Mouse (Mus musculus) heart, adult 2 months (tissue): Measurements from ENCODE around the gene Ccnf. TPM values are rescaled to one million over a fixed set of nuclear protein-coding genes. Genes with fewer than 3 reads are reported as not detected.

ENCODE experiments used
- DNase-seq, 2 experiments: peaks; one replicate each; pipeline ENCODE4 v3.0.0; 2021
- H3K27ac ChIP-seq: fragments of 200-600 bp; 2 replicates; pipeline ENCODE4 v1.8.1; 2022
- H3K27me3 ChIP-seq: fragments of 200-500 bp; 2 replicates; pipeline ENCODE4 v1.6.1; 2012; ENCODE audit warnings: mild to moderate bottlenecking, low read length, inconsistent platforms, mixed read lengths; ENCODE audit not compliant: control insufficient read depth, insufficient read depth
- H3K36me3 ChIP-seq: fragments of 200-500 bp; 2 replicates; pipeline ENCODE4 v1.6.1; 2012; ENCODE audit warnings: low read length, inconsistent platforms; ENCODE audit not compliant: control insufficient read depth, insufficient read depth
- H3K4me1 ChIP-seq: fragments of 200-500 bp; 2 replicates; pipeline ENCODE4 v1.6.1; 2011; ENCODE audit warnings: low read length; ENCODE audit not compliant: control insufficient read depth, insufficient read depth
- H3K4me3 ChIP-seq: fragments of 200-600 bp; 2 replicates; pipeline ENCODE4 v1.8.1; 2022
- H3K79me2 ChIP-seq: fragments of 200-500 bp; replicated peaks from 2 replicates; pipeline ENCODE4 v1.6.1; 2012; ENCODE audit warnings: mild to moderate bottlenecking, inconsistent platforms, low read length, moderate library complexity, mixed read lengths; ENCODE audit not compliant: control insufficient read depth, insufficient read depth
- H3K9ac ChIP-seq: fragments of 200-500 bp; 2 replicates; pipeline ENCODE4 v1.6.1; 2012; ENCODE audit warnings: low read depth, mild to moderate bottlenecking, control low read depth, inconsistent platforms, low read length, mixed read lengths
- CTCF ChIP-seq: fragments of 200-600 bp; IDR thresholded peaks from 2 replicates; pipeline ENCODE4 v1.8.1; 2022; ENCODE audit warnings: antibody characterized with exemption, mild to moderate bottlenecking, moderate library complexity
- EP300 ChIP-seq: fragments of 200-500 bp; IDR thresholded peaks from 2 replicates; pipeline ENCODE4 v1.6.1; 2011; ENCODE audit warnings: low read depth, low read length, control low read depth; ENCODE audit not compliant: insufficient read depth
- POLR2A ChIP-seq: fragments of 200-500 bp; IDR thresholded peaks from 2 replicates; pipeline ENCODE4 v1.6.1; 2011; ENCODE audit warnings: mild to moderate bottlenecking, low read depth, low read length, control low read depth; ENCODE audit not compliant: insufficient read depth
- WGBS: fragments of 180-500 bp; shearing (Covaris S2); methylation state at CpG from one replicate; pipeline ENCODE4 v1.1.7; 2018; 5-methylcytosine and 5-hydroxymethylcytosine counted together
- intact Hi-C: fragments of 180-260 bp; cut with DNase I; formaldehyde crosslinking; loops from one replicate; pipeline ENCODE4 v1.15.1; 2025
- polyA plus RNA-seq: library from polyadenylated mRNA; depleted of rRNA; stranded (reverse); fragments of >200 nt; gene quantifications from 2 replicates; pipeline ENCODE4 v1.2.3, GENCODE M21; 2012
- total RNA-seq, 2 experiments: library from RNA; stranded (reverse); gene quantifications; 2 replicates each; pipeline ENCODE4 v1.2.3; 2021

Gene Ccnf
- total and polyA plus RNA-seq, 3 experiments, result 0.49 to 0.59 (median 0.57) TPM

GRCm38 (mm10) chr17:24282637-24283036 is 31.4 kb upstream of the Ccnf start:
- no peak for TF ChIP-seq EP300
- TF ChIP-seq CTCF, result peak; percentile 57
- H3K4me3 ChIP-seq, result no peak overlapping the region
- H3K27ac ChIP-seq, result no peak overlapping the region
- WGBS, result 71% methylated on average over 4 of the region's 4 CpGs
- no peak overlapping the region for H3K9ac ChIP-seq
- intact Hi-C loops, result no loop called here
- H3K79me2 ChIP-seq, result no peaks in the 10 kb centered on the region
- no peaks in the 10 kb centered on the region for H3K27me3 ChIP-seq
- no peaks in the 10 kb centered on the region for H3K4me1 ChIP-seq
- DNase-seq, result no peak
- no peaks in the 10 kb centered on the region for H3K36me3 ChIP-seq

- no peak for DNase-seq
- no peak overlapping the region for H3K27ac ChIP-seq
- H3K9ac ChIP-seq, result no peak overlapping the region
- H3K4me1 ChIP-seq, result no peaks in the 10 kb centered on the region
- 63% methylated on average over 4 of the region's 4 CpGs for WGBS
- no peak overlapping the region for H3K4me3 ChIP-seq
- no peaks in the 10 kb centered on the region for H3K79me2 ChIP-seq
- intact Hi-C loops, result no loop called here
- no peaks in the 10 kb centered on the region for H3K27me3 ChIP-seq
- TF ChIP-seq EP300 (no peak), CTCF (no peak), POLR2A (no peak)
- no peaks in the 10 kb centered on the region for H3K36me3 ChIP-seq
Measured at GRCm38 (mm10) chr17:24279907-24280306, 28.6 kb upstream of the Ccnf start.

GRCm38 (mm10) chr17:24267133-24267532 is 15.8 kb upstream of the Ccnf start:
- Histone ChIP-seq H3K4me3 (no peak overlapping the region), H3K36me3 (no peaks in the 10 kb centered on the region), H3K4me1 (no peaks in the 10 kb centered on the region), H3K27me3 (no peaks in the 10 kb centered on the region), H3K27ac (no peak overlapping the region), H3K79me2 (no peaks in the 10 kb centered on the region), H3K9ac (no peak overlapping the region)
- intact Hi-C loops, result no loop called here
- TF ChIP-seq CTCF (no peak), EP300 (no peak), POLR2A (no peak)
- no peak for DNase-seq
- 79% methylated on average over 1 of the region's 1 CpGs for WGBS

GRCm38 (mm10) chr17:24264766-24265165 is 13.5 kb upstream of the Ccnf start:
- H3K27me3 ChIP-seq, result no peaks in the 10 kb centered on the region
- no peaks in the 10 kb centered on the region for H3K4me1 ChIP-seq
- 61% methylated on average over 2 of the region's 2 CpGs for WGBS
- no peaks in the 10 kb centered on the region for H3K36me3 ChIP-seq
- intact Hi-C loops, result no loop called here
- H3K79me2 ChIP-seq, result no peaks in the 10 kb centered on the region
- H3K4me3 ChIP-seq, result no peak overlapping the region
- TF ChIP-seq POLR2A (no peak), EP300 (no peak), CTCF (no peak)
- H3K9ac ChIP-seq, result no peak overlapping the region
- no peak overlapping the region for H3K27ac ChIP-seq
- DNase-seq, result no peak

- Histone ChIP-seq H3K27ac (no peak overlapping the region), H3K36me3 (no peaks in the 10 kb centered on the region), H3K4me1 (no peaks in the 10 kb centered on the region), H3K27me3 (no peaks in the 10 kb centered on the region), H3K9ac (no peak overlapping the region), H3K4me3 (no peak overlapping the region), H3K79me2 (no peaks in the 10 kb centered on the region)
- TF ChIP-seq POLR2A (no peak), CTCF (no peak), EP300 (no peak)
- intact Hi-C loops, result no loop called here
- 61% methylated on average over 4 of the region's 4 CpGs for WGBS
- DNase-seq, result no peak
Measured at GRCm38 (mm10) chr17:24260516-24260915, 9.2 kb upstream of the Ccnf start.

GRCm38 (mm10) chr17:24259702-24260101 is 8.4 kb upstream of the Ccnf start:
- Histone ChIP-seq H3K27ac (no peak overlapping the region), H3K27me3 (no peaks in the 10 kb centered on the region), H3K4me1 (no peaks in the 10 kb centered on the region), H3K36me3 (no peaks in the 10 kb centered on the region), H3K79me2 (no peaks in the 10 kb centered on the region), H3K4me3 (no peak overlapping the region), H3K9ac (no peak overlapping the region)
- 36% methylated on average over 5 of the region's 5 CpGs for WGBS
- intact Hi-C loops, result no loop called here
- no peak for DNase-seq
- no peak for TF ChIP-seq CTCF
- TF ChIP-seq EP300, result no peak
- TF ChIP-seq POLR2A, result no peak
